Comparison of ENCODE assay signal across 8 mouse cellular contexts in genomic region chr9:106891341-106891741, GRCm38 (mm10). TPM values are rescaled to one million over a fixed set of nuclear protein-coding genes. Genes with fewer than 3 reads are reported as not detected.
A peak's percentile ranks its signal among the peaks of the same experiment; 100 is the strongest.
DNase-seq lines count a peak whose midpoint lies in the region; ATAC-seq lines count a peak whose summit lies in the region.

No protein-coding gene starts in this region.

- peaks cover 46% of the 10 kb centered on the region for H3K4me1 ChIP-seq in kidney, embryonic 15.5 days
- H3K4me1 ChIP-seq in hindbrain, embryonic 10.5 days (replicated peaks), result peaks cover 54% of the 10 kb centered on the region
- H3K4me1 ChIP-seq in midbrain, embryonic 12.5 days, result peaks cover 39% of the 10 kb centered on the region

- no peaks in the 10 kb centered on the region for H3K27me3 ChIP-seq in kidney, embryonic 15.5 days
- H3K27me3 ChIP-seq in hindbrain, embryonic 10.5 days (ENCODE audit: insufficient read depth, poor library complexity, severe bottlenecking), result no peaks in the 10 kb centered on the region
- H3K27me3 ChIP-seq in midbrain, embryonic 12.5 days, result no peaks in the 10 kb centered on the region

- peak overlapping the region; percentile 98 for H3K27ac ChIP-seq in kidney, embryonic 15.5 days
- peak overlapping the region; percentile 97 for H3K27ac ChIP-seq in hindbrain, embryonic 10.5 days
- peak overlapping the region; percentile 93 for H3K27ac ChIP-seq in midbrain, embryonic 12.5 days (replicated peaks)

- no peak for DNase-seq in kidney, adult 8-10 months
- DNase-seq in R1 (ENCODE audit: low read depth, low spot score), result peak; percentile 33
- no peak for DNase-seq in hindbrain, embryonic 10.5 days (ENCODE audit: low spot score)
- no peak for DNase-seq in cerebellum, adult 18-20 months
- no peak for DNase-seq in gastrocnemius, postnatal 10 days

- ATAC-seq in kidney, embryonic 15.5 days (replicated peaks; ENCODE audit: low FRiP score), result no peak
- ATAC-seq in midbrain, embryonic 12.5 days (ENCODE audit: low FRiP score, low read depth), result no peak
- no peak for ATAC-seq in granulocyte monocyte progenitor cell, adult 5-6 weeks (replicated peaks; ENCODE audit: poor library complexity, severe bottlenecking)

- peak overlapping the region; percentile 78 for H3K4me2 ChIP-seq in kidney, embryonic 15.5 days
- H3K4me2 ChIP-seq in midbrain, embryonic 12.5 days (replicated peaks), result peak overlapping the region; percentile 68

- peak overlapping the region; percentile 96 for H3K4me3 ChIP-seq in kidney, embryonic 15.5 days (replicated peaks)
- H3K4me3 ChIP-seq in hindbrain, embryonic 10.5 days, result peak overlapping the region; percentile 97
- peak overlapping the region; percentile 95 for H3K4me3 ChIP-seq in midbrain, embryonic 12.5 days

- under 1% methylated on average over 17 of the region's 17 CpGs for WGBS in kidney, embryonic 15.5 days
- 2% methylated on average over 17 of the region's 17 CpGs for whole genome bisulfite sequencing in hindbrain, embryonic 10.5 days
- 2% methylated on average over 17 of the region's 17 CpGs for WGBS in midbrain, embryonic 12.5 days

- H3K9me3 ChIP-seq in kidney, embryonic 15.5 days (replicated peaks), result no peaks in the 10 kb centered on the region
- no peaks in the 10 kb centered on the region for H3K9me3 ChIP-seq in hindbrain, embryonic 10.5 days
- H3K9me3 ChIP-seq in midbrain, embryonic 12.5 days, result no peaks in the 10 kb centered on the region

- peaks cover 34% of the 10 kb centered on the region for H3K36me3 ChIP-seq in kidney, embryonic 15.5 days
- H3K36me3 ChIP-seq in hindbrain, embryonic 10.5 days, result peaks cover 36% of the 10 kb centered on the region
- peaks cover 32% of the 10 kb centered on the region for H3K36me3 ChIP-seq in midbrain, embryonic 12.5 days

- peak overlapping the region; percentile 95 for H3K9ac ChIP-seq in kidney, embryonic 15.5 days
- peak overlapping the region; percentile 83 for H3K9ac ChIP-seq in midbrain, embryonic 12.5 days (replicated peaks)

RNA-seq across cellular contexts. Expression of gene Manf, which starts 0.4 kb away (rescaled TPM):
- polyA plus RNA-seq in kidney, embryonic 15.5 days (2015; fragmentation: Nextera tagmentation; extraction: Ambion mirVana), result 308 and 334 TPM in 2 replicates
- polyA plus RNA-seq in hindbrain, embryonic 10.5 days (2016; fragmentation: Nextera tagmentation; extraction: Ambion mirVana), result 253 and 276 TPM in 2 replicates
- 194 and 217 TPM in 2 replicates for polyA plus RNA-seq in midbrain, embryonic 12.5 days (2016; fragmentation: Nextera tagmentation; extraction: Ambion mirVana)
- total RNA-seq in granulocyte monocyte progenitor cell, adult 5-6 weeks (2014; fragmentation: Nextera tagmentation), result 393 and 480 TPM in 2 replicates
- total RNA-seq in granulocyte monocyte progenitor cell, adult 5-6 weeks (2017), result 457 and 526 TPM in 2 replicates
- 10 to 100 TPM; 54.1 to 64.3 TPM for total RNA-seq in gastrocnemius, postnatal 10 days (2021)

RNA-seq across cellular contexts. Expression of gene Rbm15b, which starts 4.1 kb away (rescaled TPM):
- polyA plus RNA-seq in kidney, embryonic 15.5 days (2015; fragmentation: Nextera tagmentation; extraction: Ambion mirVana), result 9.6 and 11.8 TPM in 2 replicates
- 17.1 and 23.8 TPM in 2 replicates for polyA plus RNA-seq in hindbrain, embryonic 10.5 days (2016; fragmentation: Nextera tagmentation; extraction: Ambion mirVana)
- 33.4 and 39.2 TPM in 2 replicates for polyA plus RNA-seq in midbrain, embryonic 12.5 days (2016; fragmentation: Nextera tagmentation; extraction: Ambion mirVana)
- total RNA-seq in granulocyte monocyte progenitor cell, adult 5-6 weeks (2014; fragmentation: Nextera tagmentation), result 19.3 and 30.3 TPM in 2 replicates
- total RNA-seq in granulocyte monocyte progenitor cell, adult 5-6 weeks (2017), result 23.2 and 48.3 TPM in 2 replicates
- total RNA-seq in gastrocnemius, postnatal 10 days (2021), result 10 to 100 TPM; 12.1 to 14.9 TPM
